Mouse (Mus musculus) heart, embryonic 16.5 days (tissue): ENCODE measurements around the gene Sugp1. TPM values are rescaled to one million over a fixed set of nuclear protein-coding genes. Genes with fewer than 3 reads are reported as not detected.
"Not testable (repeated sequence)": the region's sequence is repeated elsewhere in the genome, so short reads cannot be mapped to it uniquely, and the experiment has no call there.

Experiments used
- ATAC-seq: fragments of 200-750 bp; cut with Nextera tagmentation; replicated peaks from 2 replicates; pipeline ENCODE4 v1.8.0; 2017; ENCODE audit warnings: moderate number of reproducible peaks; ENCODE audit not compliant: insufficient read depth, low FRiP score; ENCODE audit errors: extremely low read depth
- H3K27ac ChIP-seq: fragments of 300-500 bp; sonication (generic); 2 replicates; pipeline ENCODE4 v1.5.1; 2014; ENCODE audit warnings: mild to moderate bottlenecking, low read length, control low read depth, moderate library complexity
- H3K27me3 ChIP-seq: fragments of 300-500 bp; sonication (generic); 2 replicates; pipeline ENCODE4 v1.6.1; 2014; ENCODE audit warnings: low read length, mixed read lengths; ENCODE audit not compliant: control insufficient read depth, insufficient read depth
- H3K36me3 ChIP-seq: fragments of 300-500 bp; sonication (generic); 2 replicates; pipeline ENCODE4 v1.6.1; 2014; ENCODE audit not compliant: control insufficient read depth, insufficient read depth
- H3K4me1 ChIP-seq: fragments of 300-500 bp; sonication (generic); 2 replicates; pipeline ENCODE4 v1.6.1; 2014; ENCODE audit warnings: low read length, mixed read lengths; ENCODE audit not compliant: control insufficient read depth, insufficient read depth
- H3K4me2 ChIP-seq: fragments of 300-500 bp; sonication (generic); 2 replicates; pipeline ENCODE4 v1.6.1; 2014; ENCODE audit warnings: low read depth, mild to moderate bottlenecking, control low read depth, low read length
- H3K4me3 ChIP-seq: fragments of 300-500 bp; sonication (generic); 2 replicates; pipeline ENCODE4 v1.5.1; 2014; ENCODE audit warnings: mild to moderate bottlenecking, control low read depth, low read length
- H3K9ac ChIP-seq: fragments of 300-500 bp; sonication (generic); 2 replicates; pipeline ENCODE4 v1.6.1; 2014; ENCODE audit warnings: low read length, control low read depth
- H3K9me3 ChIP-seq: fragments of 300-500 bp; sonication (generic); replicated peaks from 2 replicates; pipeline ENCODE4 v1.6.1; 2016; ENCODE audit warnings: low read length; ENCODE audit not compliant: control insufficient read depth
- WGBS: fragments of 180-500 bp; shearing (Covaris S2); extraction: QIAGEN DNeasy Blood & Tissue Kit; methylation state at CpG from one replicate; pipeline ENCODE4 v1.1.7; 2014; 5-methylcytosine and 5-hydroxymethylcytosine counted together
- polyA plus RNA-seq: library from polyadenylated mRNA; unstranded; fragments of >200 nt; fragmentation: Nextera tagmentation; extraction: Ambion mirVana; gene quantifications from 2 replicates; pipeline ENCODE4 v1.2.1, GENCODE M21; 2015

Gene Sugp1
- polyA plus RNA-seq, 1 experiment from 2014 or later, result 30.4 TPM

DNA sequence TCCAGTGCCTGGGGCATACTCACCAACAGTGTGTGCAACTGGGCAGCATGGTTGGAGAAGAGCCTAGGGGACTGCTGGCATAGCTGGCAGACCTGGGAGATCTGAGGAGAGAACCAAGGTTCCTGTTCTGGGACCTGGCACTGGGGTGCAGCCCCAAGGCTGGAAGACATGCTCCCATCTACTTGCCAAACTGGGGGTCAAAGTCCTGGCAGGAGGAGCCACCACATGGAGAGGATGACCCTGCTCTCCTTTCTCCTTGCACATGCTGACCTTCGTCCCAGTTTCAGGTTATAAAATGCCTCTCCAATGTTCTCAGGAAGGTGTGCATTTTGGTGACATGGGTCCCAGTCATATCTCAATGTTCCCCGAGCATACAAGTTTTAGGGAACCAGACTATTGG lies 16.5 kb upstream of the Sugp1 start:
- ATAC-seq, result no peak
- H3K4me1 ChIP-seq, result peaks cover 7% of the 10 kb centered on the region
- H3K36me3 ChIP-seq, result peaks cover 84% of the 10 kb centered on the region
- no peak overlapping the region for H3K4me3 ChIP-seq
- H3K27ac ChIP-seq, result no peak overlapping the region
- no peaks in the 10 kb centered on the region for H3K27me3 ChIP-seq
- H3K9me3 ChIP-seq, result no peaks in the 10 kb centered on the region
- H3K4me2 ChIP-seq, result no peak overlapping the region
- H3K9ac ChIP-seq, result no peak overlapping the region
- WGBS, result 82% methylated on average over 2 of the region's 2 CpGs

DNA sequence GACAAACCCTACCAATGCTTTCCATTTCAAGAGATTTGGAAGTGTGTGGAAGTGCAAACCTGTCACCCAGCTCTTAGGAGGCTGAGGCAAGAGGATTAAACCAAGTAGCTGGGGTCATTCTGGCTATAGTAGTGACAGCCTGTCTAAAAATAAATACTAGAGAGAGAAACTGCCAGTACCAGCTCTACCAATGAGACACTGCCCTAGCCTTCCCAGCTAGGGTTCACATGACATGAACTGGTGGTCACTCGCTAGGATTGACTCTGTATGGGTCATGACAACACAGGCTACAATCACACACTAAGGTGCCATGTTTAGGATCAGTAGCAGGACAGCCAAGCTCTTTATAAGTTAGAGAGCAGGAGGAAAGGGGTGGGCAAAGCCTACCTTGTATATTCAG lies 12.4 kb upstream of the Sugp1 start:
- H3K36me3 ChIP-seq, result peaks cover 49% of the 10 kb centered on the region
- no peak overlapping the region for H3K9ac ChIP-seq
- ATAC-seq, result no peak
- no peak overlapping the region for H3K4me3 ChIP-seq
- H3K9me3 ChIP-seq, result no peaks in the 10 kb centered on the region
- no peaks in the 10 kb centered on the region for H3K27me3 ChIP-seq
- H3K4me1 ChIP-seq, result peaks cover 7% of the 10 kb centered on the region
- peak overlapping the region; percentile 6; the same call in 1 of the 2 replicates for H3K27ac ChIP-seq
- no peak overlapping the region for H3K4me2 ChIP-seq
- 45% methylated on average over 1 of the region's 1 CpGs for WGBS

DNA sequence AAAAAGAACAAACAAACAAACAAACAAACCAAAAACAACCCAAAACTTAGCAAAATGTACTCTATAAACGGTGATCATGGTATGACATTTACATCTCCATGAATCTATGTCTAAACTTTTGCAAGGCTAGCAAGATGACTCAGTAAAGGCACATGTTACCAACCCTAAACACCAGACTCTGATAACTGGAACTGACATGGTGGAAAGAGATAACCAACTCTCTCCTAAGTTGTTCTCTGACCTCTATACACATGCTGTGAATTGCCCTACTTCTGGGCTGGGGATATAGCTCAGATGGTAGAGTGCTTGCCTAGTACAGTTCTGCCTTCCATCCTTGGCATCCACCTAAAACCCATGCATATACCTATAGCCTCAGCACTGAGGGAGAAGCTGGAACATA lies 4.6 kb upstream of the Sugp1 start:
- no peak for ATAC-seq
- H3K4me1 ChIP-seq, result peaks cover 12% of the 10 kb centered on the region
- 92% methylated on average over 1 of the region's 1 CpGs for WGBS
- no peak overlapping the region for H3K4me3 ChIP-seq
- no peaks in the 10 kb centered on the region; the same call in 1 of the 2 replicates for H3K36me3 ChIP-seq
- H3K27me3 ChIP-seq, result no peaks in the 10 kb centered on the region
- H3K9ac ChIP-seq, result no peak overlapping the region
- no peak overlapping the region for H3K4me2 ChIP-seq
- no peak overlapping the region for H3K27ac ChIP-seq
- H3K9me3 ChIP-seq, result no peaks in the 10 kb centered on the region

DNA sequence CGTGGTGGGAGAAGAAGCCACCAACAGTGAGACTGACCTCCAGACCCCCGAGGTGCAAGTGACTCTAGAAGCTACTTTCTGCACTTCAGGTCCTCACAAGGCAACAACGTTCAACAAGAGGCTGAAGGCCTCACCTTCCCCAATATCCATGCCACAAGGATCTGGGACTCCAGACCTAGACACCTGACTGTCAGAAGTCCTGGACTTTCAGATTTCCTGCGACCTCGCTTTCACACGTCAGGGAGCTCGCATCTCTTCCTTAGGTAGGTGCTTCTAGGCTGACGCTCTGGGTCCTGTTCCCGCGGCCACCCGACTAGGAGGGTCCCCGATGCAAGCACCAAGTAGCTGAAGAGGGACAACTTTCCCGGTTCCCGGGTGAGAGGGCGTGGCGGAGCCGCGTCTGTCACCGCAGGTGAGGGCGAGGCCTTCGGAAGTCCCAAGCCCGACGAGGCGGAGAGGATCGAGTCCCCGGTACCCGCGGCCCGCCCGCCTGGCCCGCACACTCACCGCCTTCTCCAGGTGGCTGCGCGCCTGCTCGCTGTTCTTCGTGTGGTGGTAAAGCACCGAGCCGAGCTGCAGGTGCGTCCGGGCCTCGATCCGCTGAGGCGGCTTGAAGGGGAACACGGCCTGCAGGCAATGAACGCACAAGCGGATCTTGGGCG lies 597 bp upstream of the Sugp1 start:
- H3K27ac ChIP-seq, result peak overlapping the region; percentile 86
- H3K4me1 ChIP-seq, result peaks cover 20% of the 10 kb centered on the region
- H3K4me3 ChIP-seq, result peak overlapping the region; percentile 100
- H3K36me3 ChIP-seq, result no peaks in the 10 kb centered on the region
- H3K27me3 ChIP-seq, result no peaks in the 10 kb centered on the region
- peak overlapping the region; percentile 98 for H3K4me2 ChIP-seq
- peak; percentile 15; the same call in 1 of the 2 replicates for ATAC-seq
- no peaks in the 10 kb centered on the region for H3K9me3 ChIP-seq
- under 1% methylated on average over 47 of the region's 47 CpGs for WGBS
- peak overlapping the region; percentile 100 for H3K9ac ChIP-seq

DNA sequence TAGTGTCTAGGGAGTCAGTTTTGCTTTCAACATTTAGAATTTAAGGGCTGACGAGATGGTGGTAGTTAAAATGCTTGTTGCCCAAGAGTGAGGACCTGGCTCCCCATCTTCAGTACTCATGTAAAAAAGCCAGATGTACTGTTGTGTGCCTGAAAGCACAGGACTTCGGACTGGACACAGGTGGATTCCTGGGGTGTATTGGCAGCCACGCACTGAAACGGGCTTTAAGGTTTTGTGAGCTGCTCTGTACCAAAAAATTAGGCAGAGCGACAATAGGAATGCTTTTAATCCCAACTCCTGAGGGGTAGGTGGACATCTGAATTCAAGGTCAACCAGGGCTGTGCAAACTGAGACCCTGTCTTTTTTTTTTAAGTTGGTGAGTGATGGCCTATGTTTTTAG lies 1.4 kb downstream of the Sugp1 start:
- 85% methylated on average over 5 of the region's 5 CpGs for WGBS

DNA sequence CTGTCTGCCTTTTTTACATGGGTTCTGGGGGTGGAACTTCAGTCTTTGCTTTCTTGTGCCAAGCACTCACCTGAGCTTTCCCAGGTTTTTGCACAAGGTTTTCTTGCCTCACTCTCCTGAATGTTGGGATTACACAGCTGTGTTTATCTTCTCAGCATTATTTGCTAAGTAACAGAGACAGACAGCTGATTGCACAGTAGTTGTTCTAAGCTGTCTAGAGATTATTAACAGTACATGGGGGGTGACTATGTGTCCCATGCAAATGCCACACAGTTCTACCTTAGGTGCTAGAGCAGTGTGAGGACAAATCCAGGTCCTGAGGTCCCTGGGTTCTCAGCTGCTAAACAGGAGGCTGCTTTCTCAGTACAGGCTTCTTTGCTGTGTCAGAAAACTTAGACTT lies 7.0 kb downstream of the Sugp1 start:
- Histone ChIP-seq H3K27me3 (no peaks in the 10 kb centered on the region), H3K27ac (no peak overlapping the region), H3K36me3 (peaks cover 27% of the 10 kb centered on the region), H3K9me3 (no peaks in the 10 kb centered on the region), H3K9ac (no peak overlapping the region), H3K4me2 (no peak overlapping the region), H3K4me3 (no peak overlapping the region), H3K4me1 (no peaks in the 10 kb centered on the region; the same call in 1 of the 2 replicates)
- ATAC-seq, result no peak

More for the DNA sequence above, 1.4 kb downstream of the Sugp1 start:
- ATAC-seq, result no peak
- H3K9me3 ChIP-seq, result no peaks in the 10 kb centered on the region
- H3K27me3 ChIP-seq, result no peaks in the 10 kb centered on the region
- H3K4me3 ChIP-seq, result no peak overlapping the region
- H3K27ac ChIP-seq, result no peak overlapping the region
- no peak overlapping the region for H3K4me2 ChIP-seq
- H3K9ac ChIP-seq, result no peak overlapping the region
- H3K4me1 ChIP-seq, result peaks cover 20% of the 10 kb centered on the region
- H3K36me3 ChIP-seq, result peaks cover 4% of the 10 kb centered on the region; the same call in 1 of the 2 replicates

DNA sequence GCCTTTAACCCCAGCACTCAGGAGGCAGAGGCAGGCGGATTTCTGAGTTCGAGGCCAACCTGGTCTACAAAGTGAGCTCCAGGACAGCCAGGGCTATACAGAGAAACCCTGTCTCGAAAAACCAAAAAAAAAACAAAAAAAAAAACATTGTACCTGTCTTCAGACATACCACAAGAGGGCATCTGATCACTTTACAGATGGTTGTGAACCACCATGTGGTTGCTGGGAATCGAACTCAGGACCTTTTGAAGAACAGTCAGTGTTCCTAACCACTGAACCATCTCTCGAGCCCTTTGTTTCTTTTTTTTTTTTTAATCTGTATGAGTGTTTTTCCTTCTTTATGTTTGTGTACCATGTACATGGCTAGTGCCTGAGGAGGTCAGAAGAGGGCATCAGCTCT lies 7.8 kb downstream of the Sugp1 start:
- 92% methylated on average over 5 of the region's 5 CpGs for WGBS
- not testable (repeated sequence) for H3K4me3 ChIP-seq, H3K9ac ChIP-seq, H3K9me3 ChIP-seq, H3K27ac ChIP-seq, H3K4me2 ChIP-seq, H3K4me1 ChIP-seq, ATAC-seq, H3K27me3 ChIP-seq
- H3K36me3 ChIP-seq, result peaks cover 32% of the 10 kb centered on the region

DNA sequence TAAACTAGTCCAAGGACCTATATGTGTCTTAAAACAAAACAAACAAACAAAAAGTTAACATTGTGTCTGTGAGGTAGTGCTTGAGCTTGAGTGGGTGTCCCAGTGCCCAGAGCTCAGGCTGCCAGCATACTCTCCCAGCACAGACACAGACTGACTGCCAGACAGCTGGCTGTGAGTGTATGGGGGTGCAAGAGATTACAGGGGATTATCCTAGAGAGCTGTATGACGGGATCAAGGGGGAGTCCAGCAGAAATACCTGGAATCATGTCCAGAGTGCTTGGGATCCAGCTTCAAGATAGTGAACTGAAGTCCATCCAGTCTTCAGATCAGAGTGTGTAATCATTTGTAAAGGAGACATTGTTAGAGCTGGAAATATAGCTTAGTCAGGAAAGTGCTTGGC lies 15.1 kb downstream of the Sugp1 start:
- Histone ChIP-seq H3K36me3 (peaks cover 45% of the 10 kb centered on the region), H3K4me2 (no peak overlapping the region), H3K27me3 (no peaks in the 10 kb centered on the region), H3K4me3 (no peak overlapping the region), H3K9me3 (no peaks in the 10 kb centered on the region), H3K9ac (no peak overlapping the region), H3K27ac (no peak overlapping the region), H3K4me1 (no peaks in the 10 kb centered on the region)
- 83% methylated on average over 1 of the region's 1 CpGs for WGBS
- ATAC-seq, result no peak

DNA sequence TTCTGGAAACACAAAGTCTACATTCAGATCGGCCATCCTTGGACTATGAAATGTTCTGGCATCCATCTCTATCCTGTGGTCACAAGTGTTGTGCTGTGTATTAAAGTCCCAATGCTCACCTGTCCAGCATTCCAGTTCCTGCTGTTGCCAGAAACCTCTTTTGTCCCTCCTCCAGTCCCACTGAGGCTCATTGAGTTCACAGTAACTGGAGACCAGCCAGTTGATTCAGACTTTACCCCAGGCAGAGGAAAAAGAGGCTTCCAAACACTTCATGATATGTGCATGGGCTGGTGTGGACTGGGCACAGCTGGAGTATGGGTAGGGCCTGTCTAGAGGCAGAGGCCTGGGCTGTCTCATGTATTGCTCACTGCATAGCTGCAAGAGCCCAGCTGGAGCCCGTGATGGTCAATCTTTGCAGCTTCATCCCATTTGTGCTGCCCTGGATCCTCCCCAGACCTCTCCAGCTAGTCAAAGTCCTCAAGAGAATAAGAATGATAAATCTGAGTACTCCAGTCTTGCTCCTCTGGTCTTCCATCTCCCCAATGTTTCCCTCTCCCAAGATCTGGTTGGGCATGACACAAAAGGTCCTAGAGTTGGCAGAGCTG lies 29.3 kb downstream of the Sugp1 start:
- Histone ChIP-seq H3K27ac (peak overlapping the region; percentile 19; the same call in 1 of the 2 replicates), H3K4me3 (no peak overlapping the region), H3K27me3 (no peaks in the 10 kb centered on the region), H3K4me1 (peaks cover 12% of the 10 kb centered on the region), H3K9me3 (no peaks in the 10 kb centered on the region), H3K4me2 (no peak overlapping the region; the same call in 1 of the 2 replicates), H3K9ac (no peak overlapping the region), H3K36me3 (peaks cover 21% of the 10 kb centered on the region)
- WGBS, result 82% methylated on average over 2 of the region's 2 CpGs
- no peak for ATAC-seq
